Mouse (Mus musculus) bone marrow macrophage, adult 2 months (primary cell): ENCODE data around the gene Map2k2. TPM values are rescaled to one million over a fixed set of nuclear protein-coding genes. Genes with fewer than 3 reads are reported as not detected.

ENCODE experiments used
- H3K27ac ChIP-seq: 2 replicates; pipeline ENCODE4 v1.5.1; 2012; ENCODE audit warnings: low read depth, low read length; ENCODE audit not compliant: insufficient read depth
- H3K4me1 ChIP-seq: 2 replicates; pipeline ENCODE4 v1.6.1; 2012; ENCODE audit warnings: low read length; ENCODE audit not compliant: control insufficient read depth, insufficient read depth
- H3K4me3 ChIP-seq: 2 replicates; pipeline ENCODE4 v1.5.1; 2012; ENCODE audit warnings: mild to moderate bottlenecking, low read length, moderate library complexity; ENCODE audit not compliant: insufficient read depth
- CTCF ChIP-seq: IDR thresholded peaks from 2 replicates; pipeline ENCODE4 v1.5.1; 2012; ENCODE audit warnings: low read depth, mild to moderate bottlenecking, low read length, moderate library complexity
- POLR2A ChIP-seq: IDR thresholded peaks from 2 replicates; pipeline ENCODE4 v1.6.1; 2012; ENCODE audit warnings: mild to moderate bottlenecking, low read depth, low read length, borderline replicate concordance
- polyA plus RNA-seq: library from polyadenylated mRNA; stranded (reverse); fragments of >200 nt; gene quantifications from 2 replicates; pipeline ENCODE4 v1.2.4, GENCODE M21; 2012; ENCODE audit not compliant: missing spikeins, insufficient read depth, insufficient read length

Gene Map2k2
- polyA plus RNA-seq, 1 experiment: 77.6 TPM

- H3K4me3 ChIP-seq: 0 out of 2 replicates have a peak overlapping the region, but pooled peaks have one; percentile 13
- no peak overlapping the region for H3K27ac ChIP-seq
- TF ChIP-seq CTCF (no peak), POLR2A (no peak)
- H3K4me1 ChIP-seq: peaks cover 47% of the 10 kb centered on the region
Observed at GRCm38 (mm10) chr10:81141455-81142210, 35.9 kb downstream of the Map2k2 start.

GRCm38 (mm10) chr10:81142551-81142981 is 36.9 kb downstream of the Map2k2 start:
- Histone ChIP-seq H3K27ac (peak overlapping the region; percentile 25), H3K4me3 (0 out of 2 replicates have a peak overlapping the region, but pooled peaks have one; percentile 9), H3K4me1 (peaks cover 50% of the 10 kb centered on the region)
- TF ChIP-seq CTCF: no peak
- no peak for TF ChIP-seq POLR2A

- Histone ChIP-seq H3K27ac (peak overlapping the region; percentile 25), H3K4me3 (no peak overlapping the region), H3K4me1 (peaks cover 50% of the 10 kb centered on the region)
- TF ChIP-seq CTCF: no peak
- no peak for TF ChIP-seq POLR2A
Observed at GRCm38 (mm10) chr10:81143157-81143633, 37.5 kb downstream of the Map2k2 start.

DNA sequence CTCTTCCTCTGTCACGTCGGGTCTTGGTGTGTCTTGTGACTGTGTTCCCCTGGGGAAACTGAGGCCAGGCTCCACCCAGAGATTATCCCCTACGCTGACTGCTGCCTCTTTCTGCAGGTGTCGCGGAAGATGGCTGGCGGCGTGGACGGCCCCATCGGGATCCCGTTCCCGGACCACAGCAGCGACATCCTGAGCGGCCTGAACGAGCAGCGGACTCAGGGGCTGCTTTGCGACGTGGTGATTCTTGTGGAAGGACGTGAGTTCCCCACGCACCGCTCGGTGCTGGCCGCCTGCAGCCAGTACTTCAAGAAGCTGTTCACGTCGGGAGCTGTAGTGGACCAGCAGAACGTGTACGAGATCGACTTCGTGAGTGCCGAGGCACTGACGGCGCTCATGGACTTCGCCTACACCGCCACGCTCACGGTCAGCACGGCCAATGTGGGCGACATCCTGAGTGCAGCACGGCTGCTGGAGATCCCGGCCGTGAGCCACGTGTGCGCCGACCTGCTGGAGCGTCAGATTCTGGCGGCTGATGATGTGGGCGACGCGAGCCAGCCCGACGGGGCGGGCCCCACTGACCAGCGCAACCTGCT is 38.2 kb downstream of the Map2k2 start:
- Histone ChIP-seq H3K4me3 (no peak overlapping the region), H3K4me1 (peaks cover 50% of the 10 kb centered on the region), H3K27ac (no peak overlapping the region)
- TF ChIP-seq POLR2A (no peak), CTCF (no peak)

GRCm38 (mm10) chr10:81144667-81145066 is 39.0 kb downstream of the Map2k2 start:
- Histone ChIP-seq H3K4me3 (no peak overlapping the region), H3K27ac (no peak overlapping the region), H3K4me1 (peaks cover 43% of the 10 kb centered on the region)
- TF ChIP-seq CTCF (no peak), POLR2A (no peak)

GRCm38 (mm10) chr10:81145307-81145706 is 39.6 kb downstream of the Map2k2 start:
- no peak overlapping the region for H3K4me3 ChIP-seq
- peaks cover 37% of the 10 kb centered on the region for H3K4me1 ChIP-seq
- TF ChIP-seq POLR2A (no peak), CTCF (no peak)
- H3K27ac ChIP-seq: no peak overlapping the region

DNA sequence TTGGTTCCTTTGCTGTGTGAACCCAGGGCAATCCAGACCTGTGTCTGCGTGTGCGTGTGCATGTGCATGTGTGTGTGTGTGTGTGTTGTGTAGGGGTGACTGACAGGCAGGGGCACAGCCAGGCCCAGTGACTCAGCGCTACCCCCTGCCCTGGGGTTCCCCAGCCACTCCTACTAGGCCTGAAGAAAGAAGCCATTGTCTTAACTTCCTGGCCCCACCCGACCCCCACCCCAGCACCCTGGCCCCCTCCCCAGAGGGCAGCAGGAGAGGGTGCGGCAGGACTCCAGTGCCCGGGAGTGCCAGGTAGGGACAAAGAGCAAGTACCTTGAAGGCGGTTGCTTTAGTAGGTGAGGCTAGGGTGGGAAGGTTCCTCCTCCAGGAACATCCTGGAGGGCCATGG is 40.1 kb downstream of the Map2k2 start:
- no peak overlapping the region for H3K27ac ChIP-seq
- H3K4me3 ChIP-seq: no peak overlapping the region
- TF ChIP-seq POLR2A (no peak), CTCF (no peak)
- peaks cover 33% of the 10 kb centered on the region for H3K4me1 ChIP-seq

DNA sequence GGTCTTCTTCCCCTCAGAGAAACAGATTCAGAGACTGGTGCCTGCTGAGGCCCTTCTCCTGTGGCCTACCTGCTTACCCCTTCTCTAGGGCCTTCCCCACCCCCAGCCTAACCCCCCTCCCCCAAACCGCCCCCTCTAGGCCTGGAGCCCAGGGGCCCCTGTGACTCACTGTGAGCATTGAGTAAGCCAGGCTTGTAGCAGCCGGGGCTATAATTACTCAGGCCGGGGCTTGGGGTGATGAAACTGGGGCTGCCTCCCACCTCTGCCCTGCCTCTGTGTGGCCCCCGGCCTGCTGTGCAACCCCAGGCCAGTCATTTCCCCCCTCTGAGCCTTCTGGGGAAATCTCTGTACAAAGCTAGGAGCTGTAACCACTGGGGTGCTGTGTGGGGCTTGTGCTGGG is 40.6 kb downstream of the Map2k2 start:
- H3K27ac ChIP-seq: no peak overlapping the region
- H3K4me1 ChIP-seq: peaks cover 31% of the 10 kb centered on the region
- TF ChIP-seq POLR2A (no peak), CTCF (no peak)
- no peak overlapping the region for H3K4me3 ChIP-seq

GRCm38 (mm10) chr10:81151261-81151660 is 45.5 kb downstream of the Map2k2 start:
- TF ChIP-seq POLR2A (no peak), CTCF (no peak)
- peaks cover 9% of the 10 kb centered on the region; the same call in 1 of the 2 replicates for H3K4me1 ChIP-seq
- no peak overlapping the region for H3K27ac ChIP-seq
- H3K4me3 ChIP-seq: no peak overlapping the region

- Histone ChIP-seq H3K4me3 (no peak overlapping the region), H3K27ac (no peak overlapping the region), H3K4me1 (peaks cover 2% of the 10 kb centered on the region; the same call in 1 of the 2 replicates)
- TF ChIP-seq CTCF (no peak), POLR2A (no peak)
Observed at GRCm38 (mm10) chr10:81152609-81153008, 46.9 kb downstream of the Map2k2 start.
